Mouse (Mus musculus) hindbrain, embryonic 10.5 days (tissue): Measurements from ENCODE around the gene Sntb2. TPM values are rescaled to one million over a fixed set of nuclear protein-coding genes. Genes with fewer than 3 reads are reported as not detected.
"Not testable (repeated sequence)": the region's sequence is repeated elsewhere in the genome, so short reads cannot be mapped to it uniquely, and the experiment has no call there.

Experiments
- DNase-seq: peaks from one replicate; pipeline ENCODE4 v3.0.0-alpha.2; 2017; ENCODE audit warnings: low spot score
- H3K27ac ChIP-seq: fragments of 300-500 bp; sonication (generic); 2 replicates; pipeline ENCODE4 v1.5.1; 2016; ENCODE audit warnings: mild to moderate bottlenecking, moderate library complexity
- H3K27me3 ChIP-seq: fragments of 300-500 bp; sonication (generic); 2 replicates; pipeline ENCODE4 v1.6.1; 2016; ENCODE audit warnings: mild to moderate bottlenecking; ENCODE audit not compliant: poor library complexity, insufficient read depth, severe bottlenecking
- H3K36me3 ChIP-seq: fragments of 300-500 bp; sonication (generic); 2 replicates; pipeline ENCODE4 v1.6.1; 2016; ENCODE audit warnings: mild to moderate bottlenecking, moderate library complexity
- H3K4me1 ChIP-seq: fragments of 300-500 bp; sonication (generic); replicated peaks from 2 replicates; pipeline ENCODE4 v1.6.1; 2016; ENCODE audit warnings: mild to moderate bottlenecking
- H3K4me3 ChIP-seq: fragments of 300-500 bp; sonication (generic); 2 replicates; pipeline ENCODE4 v1.5.1; 2016; ENCODE audit warnings: mild to moderate bottlenecking, moderate library complexity
- H3K9me3 ChIP-seq: fragments of 300-500 bp; sonication (generic); 2 replicates; pipeline ENCODE4 v1.6.1; 2016; ENCODE audit warnings: mild to moderate bottlenecking, moderate library complexity
- WGBS: fragments of 180-500 bp; shearing (Covaris S2); methylation state at CpG from one replicate; pipeline ENCODE4 v1.1.7; 2016; 5-methylcytosine and 5-hydroxymethylcytosine counted together
- polyA plus RNA-seq: library from polyadenylated mRNA; unstranded; fragments of >200 nt; fragmentation: Nextera tagmentation; extraction: Ambion mirVana; gene quantifications from 2 replicates; pipeline ENCODE4 v1.2.1, GENCODE M21; 2016

Gene Sntb2
- polyA plus RNA-seq, 1 experiment from 2014 or later = 9.2 TPM

- H3K9me3 ChIP-seq = no peaks in the 10 kb centered on the region
- H3K4me3 ChIP-seq = no peak overlapping the region
- H3K27ac ChIP-seq = no peak overlapping the region
- H3K27me3 ChIP-seq = no peaks in the 10 kb centered on the region
- H3K4me1 ChIP-seq = no peaks in the 10 kb centered on the region
- DNase-seq = no peak
- peaks cover 23% of the 10 kb centered on the region; the same call in 1 of the 2 replicates for H3K36me3 ChIP-seq
These were observed 50.4 kb downstream of the Sntb2 start for GRCm38 (mm10) chr8:106985951-106986350.

GRCm38 (mm10) chr8:106987557-106987956 is 52.0 kb downstream of the Sntb2 start:
- DNase-seq = no peak
- Histone ChIP-seq H3K27me3 (no peaks in the 10 kb centered on the region), H3K9me3 (no peaks in the 10 kb centered on the region), H3K4me3 (no peak overlapping the region), H3K27ac (no peak overlapping the region), H3K36me3 (peaks cover 30% of the 10 kb centered on the region), H3K4me1 (no peaks in the 10 kb centered on the region)

- Histone ChIP-seq H3K27me3 (no peaks in the 10 kb centered on the region), H3K27ac (no peak overlapping the region), H3K9me3 (no peaks in the 10 kb centered on the region), H3K4me3 (no peak overlapping the region), H3K4me1 (no peaks in the 10 kb centered on the region), H3K36me3 (peaks cover 51% of the 10 kb centered on the region)
- WGBS = 94% methylated on average over 7 of the region's 7 CpGs
- DNase-seq = no peak
These were observed 55.8 kb downstream of the Sntb2 start for GRCm38 (mm10) chr8:106991393-106991792.

GRCm38 (mm10) chr8:106996339-106996738 is 60.8 kb downstream of the Sntb2 start:
- H3K9me3 ChIP-seq, H3K27me3 ChIP-seq, DNase-seq, H3K4me1 ChIP-seq, H3K27ac ChIP-seq, H3K4me3 ChIP-seq: not testable (repeated sequence)
- H3K36me3 ChIP-seq = peaks cover 62% of the 10 kb centered on the region
- WGBS = 86% methylated on average over 4 of the region's 4 CpGs

GRCm38 (mm10) chr8:106997416-106997815 is 61.9 kb downstream of the Sntb2 start:
- Histone ChIP-seq H3K27ac (no peak overlapping the region), H3K27me3 (no peaks in the 10 kb centered on the region), H3K4me1 (no peaks in the 10 kb centered on the region), H3K4me3 (no peak overlapping the region), H3K36me3 (peaks cover 51% of the 10 kb centered on the region), H3K9me3 (no peaks in the 10 kb centered on the region)
- DNase-seq = no peak
- WGBS = 86% methylated on average over 4 of the region's 4 CpGs

- Histone ChIP-seq H3K27me3 (no peaks in the 10 kb centered on the region), H3K9me3 (no peaks in the 10 kb centered on the region), H3K4me1 (no peaks in the 10 kb centered on the region), H3K36me3 (peaks cover 46% of the 10 kb centered on the region), H3K27ac (no peak overlapping the region), H3K4me3 (no peak overlapping the region)
- DNase-seq = no peak
- WGBS = 86% methylated on average over 1 of the region's 1 CpGs
These were observed 63.5 kb downstream of the Sntb2 start for GRCm38 (mm10) chr8:106999068-106999467.

GRCm38 (mm10) chr8:107002532-107002931 is 67.0 kb downstream of the Sntb2 start:
- Histone ChIP-seq H3K4me3 (no peak overlapping the region), H3K27me3 (no peaks in the 10 kb centered on the region), H3K27ac (no peak overlapping the region), H3K4me1 (no peaks in the 10 kb centered on the region), H3K9me3 (no peaks in the 10 kb centered on the region), H3K36me3 (peaks cover 33% of the 10 kb centered on the region)
- 51% methylated on average over 5 of the region's 5 CpGs for WGBS
- DNase-seq = peak; percentile 83

GRCm38 (mm10) chr8:107007795-107008194 is 72.2 kb downstream of the Sntb2 start:
- WGBS = 87% methylated on average over 3 of the region's 3 CpGs
- H3K27me3 ChIP-seq = no peaks in the 10 kb centered on the region
- H3K36me3 ChIP-seq = peaks cover 67% of the 10 kb centered on the region
- H3K4me3 ChIP-seq = no peak overlapping the region
- H3K9me3 ChIP-seq = no peaks in the 10 kb centered on the region
- DNase-seq = no peak
- no peaks in the 10 kb centered on the region for H3K4me1 ChIP-seq
- no peak overlapping the region for H3K27ac ChIP-seq

GRCm38 (mm10) chr8:107012666-107013065 is 77.1 kb downstream of the Sntb2 start:
- Histone ChIP-seq H3K4me3 (no peak overlapping the region), H3K27me3 (no peaks in the 10 kb centered on the region), H3K36me3 (peaks cover 45% of the 10 kb centered on the region), H3K9me3 (no peaks in the 10 kb centered on the region), H3K4me1 (no peaks in the 10 kb centered on the region), H3K27ac (no peak overlapping the region)
- 82% methylated on average over 2 of the region's 2 CpGs for WGBS
- no peak for DNase-seq

GRCm38 (mm10) chr8:107014915-107015314 is 79.4 kb downstream of the Sntb2 start:
- 86% methylated on average over 1 of the region's 1 CpGs for WGBS
- H3K9me3 ChIP-seq = no peaks in the 10 kb centered on the region
- no peak overlapping the region for H3K27ac ChIP-seq
- no peak overlapping the region for H3K4me3 ChIP-seq
- no peaks in the 10 kb centered on the region for H3K4me1 ChIP-seq
- peaks cover 33% of the 10 kb centered on the region for H3K36me3 ChIP-seq
- no peaks in the 10 kb centered on the region for H3K27me3 ChIP-seq
- no peak for DNase-seq

- 91% methylated on average over 8 of the region's 8 CpGs for WGBS
- Histone ChIP-seq H3K27me3 (no peaks in the 10 kb centered on the region), H3K4me3 (no peak overlapping the region), H3K36me3 (no peaks in the 10 kb centered on the region), H3K27ac (no peak overlapping the region), H3K4me1 (no peaks in the 10 kb centered on the region), H3K9me3 (no peaks in the 10 kb centered on the region)
- no peak for DNase-seq
These were observed 87.9 kb downstream of the Sntb2 start for GRCm38 (mm10) chr8:107023479-107023878.

- WGBS = 86% methylated on average over 3 of the region's 3 CpGs
- Histone ChIP-seq H3K27ac (no peak overlapping the region), H3K4me3 (no peak overlapping the region), H3K4me1 (peaks cover 20% of the 10 kb centered on the region), H3K36me3 (no peaks in the 10 kb centered on the region; the same call in 1 of the 2 replicates), H3K27me3 (no peaks in the 10 kb centered on the region), H3K9me3 (no peaks in the 10 kb centered on the region)
- no peak for DNase-seq
These were observed 93.8 kb downstream of the Sntb2 start for GRCm38 (mm10) chr8:107029310-107029709.

GRCm38 (mm10) chr8:107030058-107030457 is 94.5 kb downstream of the Sntb2 start:
- Histone ChIP-seq H3K27me3 (no peaks in the 10 kb centered on the region), H3K4me1 (peaks cover 20% of the 10 kb centered on the region), H3K4me3 (no peak overlapping the region), H3K36me3 (no peaks in the 10 kb centered on the region; the same call in 1 of the 2 replicates), H3K27ac (no peak overlapping the region), H3K9me3 (no peaks in the 10 kb centered on the region)
- DNase-seq = no peak
- WGBS = 69% methylated on average over 5 of the region's 5 CpGs
